Mouse (Mus musculus) liver, embryonic 14.5 days (tissue): ENCODE data around the gene Bcl7a. TPM values are rescaled to one million over a fixed set of nuclear protein-coding genes. Genes with fewer than 3 reads are reported as not detected.

Experiments used
- ATAC-seq: fragments of 200-750 bp; cut with Nextera tagmentation; 2 replicates; pipeline ENCODE4 v1.8.0; 2017; ENCODE audit warnings: moderate number of reproducible peaks, mild to moderate bottlenecking, moderate library complexity; ENCODE audit not compliant: insufficient read depth
- DNase-seq, 3 experiments: peaks; one replicate each; pipeline ENCODE4 v3.0.0-alpha.2; 2012 to 2013; ENCODE audit warnings: low read depth in 3 of 3, low spot score in 3 of 3
- H3K27ac ChIP-seq: fragments of 300-500 bp; sonication (generic); 2 replicates; pipeline ENCODE4 v1.5.1; 2014; ENCODE audit warnings: moderate library complexity, mild to moderate bottlenecking, control low read depth, inconsistent platforms
- H3K27me3 ChIP-seq: fragments of 300-500 bp; sonication (generic); 2 replicates; pipeline ENCODE4 v1.6.1; 2014; ENCODE audit warnings: mild to moderate bottlenecking, low read length, moderate library complexity; ENCODE audit not compliant: control insufficient read depth, insufficient read depth
- H3K36me3 ChIP-seq: fragments of 300-500 bp; sonication (generic); replicated peaks from 2 replicates; pipeline ENCODE4 v1.6.1; 2014; ENCODE audit warnings: low read depth; ENCODE audit not compliant: control insufficient read depth, insufficient read depth
- H3K4me1 ChIP-seq, 2 experiments: fragments of 200-500 bp in 1 of 2; fragments of 300-500 bp in 1 of 2; sonication (generic) in 1 of 2; replicated peaks; 2 replicates each; pipeline ENCODE4 v1.6.1; 2012 to 2014; ENCODE audit warnings: antibody characterized with exemption in 1 of 2, inconsistent platforms in 1 of 2, low read length in 1 of 2; ENCODE audit not compliant: control insufficient read depth in 2 of 2, insufficient read depth in 2 of 2
- H3K4me2 ChIP-seq: fragments of 300-500 bp; sonication (generic); 2 replicates; pipeline ENCODE4 v1.6.1; 2014; ENCODE audit warnings: low read depth, mild to moderate bottlenecking, control low read depth, moderate library complexity
- H3K4me3 ChIP-seq, 2 experiments: fragments of 200-500 bp in 1 of 2; fragments of 300-500 bp in 1 of 2; sonication (generic) in 1 of 2; 2 replicates each; pipeline ENCODE4 v1.5.1; 2012 to 2014; ENCODE audit warnings: low read depth in 2 of 2, low read length in 2 of 2, mild to moderate bottlenecking in 2 of 2, control low read depth in 1 of 2, inconsistent platforms in 1 of 2, moderate library complexity in 1 of 2; ENCODE audit not compliant: insufficient read depth in 1 of 2
- H3K9ac ChIP-seq: fragments of 300-500 bp; sonication (generic); replicated peaks from 2 replicates; pipeline ENCODE4 v1.6.1; 2014; ENCODE audit warnings: mild to moderate bottlenecking, control low read depth, moderate library complexity
- H3K9me3 ChIP-seq: fragments of 300-500 bp; sonication (generic); 2 replicates; pipeline ENCODE4 v1.6.1; 2016; ENCODE audit warnings: low read length, mixed read lengths; ENCODE audit not compliant: control insufficient read depth
- CTCF ChIP-seq: IDR thresholded peaks from 2 replicates; pipeline ENCODE4 v1.5.1; 2016; ENCODE audit warnings: antibody characterized with exemption, low read depth, control low read depth
- EP300 ChIP-seq: IDR thresholded peaks from 2 replicates; pipeline ENCODE4 v1.6.1; 2016; ENCODE audit warnings: antibody characterized with exemption, low read depth
- WGBS: fragments of 180-500 bp; shearing (Covaris S2); extraction: QIAGEN DNeasy Blood & Tissue Kit; methylation state at CpG from one replicate; pipeline ENCODE4 v1.1.7; 2014; ENCODE audit not compliant: insufficient replicate concordance; 5-methylcytosine and 5-hydroxymethylcytosine counted together
- polyA plus RNA-seq, 2 experiments: library from polyadenylated mRNA; depleted of rRNA in 1 of 2; stranded (reverse) in 1 of 2; unstranded in 1 of 2; fragments of >200 nt; fragmentation: Nextera tagmentation in 1 of 2; extraction: Ambion mirVana in 1 of 2; gene quantifications; 2 replicates each; pipeline versions ENCODE4 v1.2.1 to v1.2.3; 2012 to 2014

The Bcl7a gene
- polyA plus RNA-seq, 2 experiments: 4.6 to 5.6 TPM

DNA sequence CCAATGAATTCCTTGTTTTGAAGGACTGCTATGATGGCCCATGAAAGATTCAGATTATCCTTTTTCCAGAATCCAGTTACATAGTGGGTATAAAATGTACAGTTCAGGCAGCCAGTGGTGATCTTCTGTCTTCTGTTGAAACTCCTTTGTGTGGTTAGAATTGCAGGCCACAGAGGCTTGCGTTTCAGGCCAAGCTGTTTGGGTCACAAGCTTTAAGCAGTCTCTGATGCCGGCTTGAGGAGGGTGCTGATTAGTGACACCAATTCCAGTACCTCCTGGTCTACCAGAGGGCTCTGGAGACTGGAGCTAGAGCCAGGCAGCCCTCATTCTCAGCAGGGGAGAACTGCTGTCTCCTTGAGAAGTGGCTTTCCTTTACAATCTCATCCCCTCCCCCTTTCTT, 63.3 kb downstream of the Bcl7a start:
- H3K9me3 ChIP-seq: no peaks in the 10 kb centered on the region; the same call in 1 of the 2 replicates
- H3K27ac ChIP-seq: no peak overlapping the region
- 47% methylated on average over 2 of the region's 2 CpGs for WGBS
- no peaks in the 10 kb centered on the region for H3K27me3 ChIP-seq
- TF ChIP-seq CTCF (no peak), EP300 (no peak)
- H3K4me2 ChIP-seq: no peak overlapping the region
- no peak overlapping the region for H3K4me3 ChIP-seq
- no peaks in the 10 kb centered on the region for H3K36me3 ChIP-seq
- H3K4me1 ChIP-seq: no peaks in the 10 kb centered on the region; a peak in 1 of 4 replicates
- no peak for ATAC-seq
- no peak overlapping the region for H3K9ac ChIP-seq
- DNase-seq: no peak

DNA sequence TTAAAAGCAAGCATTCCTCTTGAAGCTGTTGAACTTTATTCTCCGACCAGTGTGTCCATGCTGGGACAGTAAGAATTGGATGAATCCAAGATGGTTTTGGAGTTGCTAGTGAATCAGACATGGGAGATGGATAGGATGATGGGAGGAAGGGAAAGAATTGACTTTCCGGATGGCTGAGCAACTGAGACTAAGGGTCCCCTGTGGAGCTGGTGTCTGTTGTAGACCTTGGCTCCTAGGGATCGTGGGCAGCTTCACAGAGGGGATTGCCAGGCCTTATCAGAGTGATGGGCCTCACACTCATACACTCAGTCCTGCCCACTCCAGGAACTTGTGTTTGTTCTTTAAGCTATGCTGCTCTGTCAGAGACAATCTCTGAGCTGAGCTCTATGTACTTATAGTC, 64.5 kb downstream of the Bcl7a start:
- H3K9ac ChIP-seq: no peak overlapping the region
- no peaks in the 10 kb centered on the region for H3K27me3 ChIP-seq
- no peak overlapping the region for H3K27ac ChIP-seq
- H3K9me3 ChIP-seq: no peaks in the 10 kb centered on the region; the same call in 1 of the 2 replicates
- DNase-seq (no peak), ATAC-seq (no peak)
- no peak overlapping the region for H3K4me3 ChIP-seq
- H3K36me3 ChIP-seq: no peaks in the 10 kb centered on the region
- H3K4me2 ChIP-seq: no peak overlapping the region
- no peak for TF ChIP-seq CTCF
- no peak for TF ChIP-seq EP300
- WGBS: 49% methylated on average over 3 of the region's 3 CpGs
- H3K4me1 ChIP-seq: no peaks in the 10 kb centered on the region; a peak in 1 of 4 replicates

DNA sequence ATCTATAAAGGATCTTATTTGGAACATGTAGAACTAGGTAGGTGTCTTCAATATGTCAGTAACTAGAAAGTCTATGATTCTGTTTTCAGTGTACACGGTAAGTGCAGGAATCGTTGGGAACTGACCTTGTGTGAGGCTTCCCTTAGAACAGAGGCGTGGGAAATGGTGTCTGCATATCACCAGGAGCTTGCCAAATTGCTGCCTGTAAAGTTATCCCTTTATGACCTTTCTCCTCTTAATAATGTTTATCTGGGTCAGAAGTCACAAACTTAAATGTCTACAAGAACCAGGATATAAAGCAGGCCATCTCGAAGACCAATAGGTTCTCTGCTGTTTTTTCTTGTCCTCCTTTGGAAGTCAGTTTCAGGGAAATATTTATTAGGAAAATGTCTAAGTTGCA, 68.6 kb downstream of the Bcl7a start:
- peaks cover 4 to 15% of the 10 kb centered on the region in 2 experiments; a peak in 3 of 4 replicates for H3K4me1 ChIP-seq
- no peaks in the 10 kb centered on the region; the same call in 1 of the 2 replicates for H3K9me3 ChIP-seq
- H3K9ac ChIP-seq: no peak overlapping the region
- DNase-seq: no peak
- no peak overlapping the region for H3K27ac ChIP-seq
- H3K27me3 ChIP-seq: no peaks in the 10 kb centered on the region
- H3K4me3 ChIP-seq: no peak overlapping the region
- TF ChIP-seq EP300 (no peak), CTCF (no peak)
- no peak for ATAC-seq
- no peaks in the 10 kb centered on the region for H3K36me3 ChIP-seq
- H3K4me2 ChIP-seq: no peak overlapping the region
- WGBS: 70% methylated on average over 4 of the region's 4 CpGs

DNA sequence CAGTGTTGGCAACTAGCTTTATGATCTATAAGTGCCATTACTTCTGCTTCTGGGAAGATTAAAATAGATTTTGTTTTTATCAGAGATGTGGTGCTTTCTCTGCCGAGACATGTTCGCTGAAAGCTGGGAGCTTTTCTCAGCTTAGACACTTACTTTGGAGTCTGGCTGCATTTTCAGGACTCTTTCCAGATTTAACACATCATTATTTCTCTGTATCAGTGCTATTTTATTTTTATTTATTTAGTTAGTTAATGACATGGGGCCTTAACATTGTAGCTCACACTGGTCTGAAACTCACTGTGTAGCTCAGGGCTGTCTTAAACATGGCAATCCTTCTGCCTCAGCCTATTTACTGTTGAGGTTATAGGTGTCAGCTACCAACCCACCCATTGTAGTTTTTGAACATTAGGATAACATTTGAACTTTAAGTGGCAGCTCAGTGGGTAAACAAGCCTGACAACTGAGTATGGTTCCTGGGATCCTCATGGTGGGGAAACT, 70.3 kb downstream of the Bcl7a start:
- H3K27ac ChIP-seq: no peak overlapping the region
- no peaks in the 10 kb centered on the region for H3K27me3 ChIP-seq
- H3K4me1 ChIP-seq: peaks cover 4 to 17% of the 10 kb centered on the region in 2 experiments; a peak in 3 of 4 replicates
- no peaks in the 10 kb centered on the region for H3K36me3 ChIP-seq
- ATAC-seq: no peak
- no peak overlapping the region for H3K9ac ChIP-seq
- H3K4me3 ChIP-seq: no peak overlapping the region
- DNase-seq: no peak
- H3K9me3 ChIP-seq: no peaks in the 10 kb centered on the region; the same call in 1 of the 2 replicates
- WGBS: 33% methylated on average over 2 of the region's 2 CpGs
- no peak for TF ChIP-seq CTCF
- TF ChIP-seq EP300: no peak
- H3K4me2 ChIP-seq: no peak overlapping the region

DNA sequence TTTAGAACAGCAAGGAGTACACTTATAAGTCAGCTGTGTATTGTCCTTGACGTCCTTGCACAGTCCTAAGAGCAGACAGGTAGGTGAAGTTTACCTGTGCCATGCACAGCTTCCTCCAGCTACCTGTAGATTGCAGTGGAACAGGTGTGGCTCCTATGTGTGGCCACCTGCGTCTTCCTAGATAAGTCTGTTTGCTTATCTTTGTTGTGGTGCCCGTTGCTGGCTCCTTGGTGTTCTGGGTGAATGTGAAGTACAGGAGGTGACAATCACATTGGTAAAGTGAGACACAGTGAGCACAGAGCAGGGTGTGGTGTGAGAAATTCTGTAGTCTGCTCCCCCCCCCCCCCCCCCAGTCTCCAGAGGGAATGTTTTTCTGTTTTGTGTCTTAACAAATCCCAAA, 72.5 kb downstream of the Bcl7a start:
- peaks cover 4 to 17% of the 10 kb centered on the region in 2 experiments; a peak in 3 of 4 replicates for H3K4me1 ChIP-seq
- WGBS: 26% methylated on average over 3 of the region's 3 CpGs
- TF ChIP-seq CTCF: no peak
- no peak for TF ChIP-seq EP300
- no peak overlapping the region for H3K9ac ChIP-seq
- no peak for DNase-seq
- H3K27ac ChIP-seq: no peak overlapping the region
- no peaks in the 10 kb centered on the region for H3K9me3 ChIP-seq
- no peak overlapping the region for H3K4me2 ChIP-seq
- no peak overlapping the region for H3K4me3 ChIP-seq
- H3K27me3 ChIP-seq: no peaks in the 10 kb centered on the region
- ATAC-seq: no peak
- H3K36me3 ChIP-seq: no peaks in the 10 kb centered on the region
